Mouse (Mus musculus) MEL (cell line): ENCODE measurements at regions not wholly inside any gene's neighbourhood (a gene's known extent, or its start where the extent isn't known, plus 50 kb on each side); places are given as distances from the start of the nearest gene placed in this dataset.

Experiments used
- DNase-seq: peaks from one replicate; pipeline ENCODE4 v3.0.0; 2011; ENCODE audit warnings: low read depth, low spot score
- H3K27ac ChIP-seq: 2 replicates; pipeline ENCODE4 v1.5.1; 2012; ENCODE audit warnings: low read depth, mild to moderate bottlenecking, control low read depth, low read length, moderate library complexity; ENCODE audit not compliant: control insufficient read depth
- H3K27me3 ChIP-seq, 2 experiments: fragments of 150-350 bp in 1 of 2; sonication (generic) in 1 of 2; 2 replicates each; pipeline ENCODE4 v1.6.1; 2012; ENCODE audit warnings: low read length in 2 of 2, mild to moderate bottlenecking in 2 of 2, improper control_type of control experiment in 1 of 2, moderate library complexity in 1 of 2; ENCODE audit not compliant: insufficient read depth in 2 of 2, control insufficient read depth in 1 of 2
- H3K36me3 ChIP-seq, 2 experiments: 2 replicates each; pipeline ENCODE4 v1.6.1; 2012 to 2014; ENCODE audit warnings: low read length in 2 of 2, improper control_type of control experiment in 1 of 2, inconsistent platforms in 1 of 2, mild to moderate bottlenecking in 1 of 2; ENCODE audit not compliant: insufficient read depth in 2 of 2, control insufficient read depth in 1 of 2
- H3K4me1 ChIP-seq, 2 experiments: fragments of 150-350 bp in 1 of 2; sonication (generic) in 1 of 2; 2 replicates each; pipeline ENCODE4 v1.6.1; 2012; ENCODE audit warnings: low read length in 2 of 2, improper control_type of control experiment in 1 of 2, mild to moderate bottlenecking in 1 of 2; ENCODE audit not compliant: insufficient read depth in 2 of 2, control insufficient read depth in 1 of 2
- H3K4me3 ChIP-seq, 2 experiments: fragments of 150-350 bp in 1 of 2; sonication (generic) in 1 of 2; 2 replicates each; pipeline ENCODE4 v1.5.1; 2012; ENCODE audit warnings: low read depth in 2 of 2, low read length in 2 of 2, mild to moderate bottlenecking in 2 of 2, moderate library complexity in 2 of 2, control low read depth in 1 of 2, improper control_type of control experiment in 1 of 2; ENCODE audit not compliant: control insufficient read depth in 1 of 2, insufficient read depth in 1 of 2
- H3K79me2 ChIP-seq: 2 replicates; pipeline ENCODE4 v1.6.1; 2012; ENCODE audit warnings: mild to moderate bottlenecking, low read length, moderate library complexity; ENCODE audit not compliant: control insufficient read depth, poor library complexity, insufficient read depth
- H3K9ac ChIP-seq: 2 replicates; pipeline ENCODE4 v1.6.1; 2012; ENCODE audit warnings: low read depth, mild to moderate bottlenecking, control low read depth, low read length, moderate library complexity; ENCODE audit not compliant: control insufficient read depth, poor library complexity, severe bottlenecking
- H3K9me3 ChIP-seq: fragments of 150-350 bp; sonication (generic); replicated peaks from 2 replicates; pipeline ENCODE4 v1.6.1; 2012; ENCODE audit warnings: mild to moderate bottlenecking, low read length, improper control_type of control experiment, moderate library complexity; ENCODE audit not compliant: insufficient read depth
- E2F4 ChIP-seq: IDR thresholded peaks from 2 replicates; pipeline ENCODE4 v1.6.1; 2011; ENCODE audit warnings: low read depth, low read length, improper control_type of control experiment, borderline replicate concordance
- ETS1 ChIP-seq: IDR thresholded peaks from 2 replicates; pipeline ENCODE4 v1.6.1; 2012; ENCODE audit warnings: low read depth, mild to moderate bottlenecking, inconsistent platforms, low read length, improper control_type of control experiment, moderate library complexity
- GABPA ChIP-seq: IDR thresholded peaks from 2 replicates; pipeline ENCODE4 v1.6.1; 2012; ENCODE audit warnings: low read depth, mild to moderate bottlenecking, inconsistent platforms, low read length, improper control_type of control experiment, moderate library complexity
- GATA1 ChIP-seq: IDR thresholded peaks from 2 replicates; pipeline ENCODE4 v1.6.1; 2011; ENCODE audit warnings: low read depth, low read length, improper control_type of control experiment
- HCFC1 ChIP-seq: IDR thresholded peaks from 2 replicates; pipeline ENCODE4 v1.6.1; 2012; ENCODE audit warnings: low read depth, mild to moderate bottlenecking, inconsistent platforms, low read length, improper control_type of control experiment, moderate library complexity
- MAX ChIP-seq: IDR thresholded peaks from 2 replicates; pipeline ENCODE4 v1.6.1; 2011; ENCODE audit warnings: low read length, improper control_type of control experiment
- MAZ ChIP-seq: IDR thresholded peaks from 2 replicates; pipeline ENCODE4 v1.6.1; 2012; ENCODE audit warnings: low read depth, mild to moderate bottlenecking, inconsistent platforms, low read length, improper control_type of control experiment
- MEF2A ChIP-seq: IDR thresholded peaks from 2 replicates; pipeline ENCODE4 v1.6.1; 2014; ENCODE audit warnings: low read depth, mild to moderate bottlenecking, inconsistent platforms, low read length, improper control_type of control experiment; ENCODE audit not compliant: poor library complexity, insufficient replicate concordance, severe bottlenecking; ENCODE audit errors: extremely low read depth
- MXI1 ChIP-seq: IDR thresholded peaks from 2 replicates; pipeline ENCODE4 v1.6.1; 2011; ENCODE audit warnings: mild to moderate bottlenecking, low read depth, low read length, improper control_type of control experiment
- MYB ChIP-seq: IDR thresholded peaks from 2 replicates; pipeline ENCODE4 v1.6.1; 2011; ENCODE audit warnings: mild to moderate bottlenecking, low read depth, low read length, improper control_type of control experiment
- NELFE ChIP-seq: IDR thresholded peaks from 2 replicates; pipeline ENCODE4 v1.6.1; 2011; ENCODE audit warnings: low read depth, low read length, improper control_type of control experiment
- NRF1 ChIP-seq: IDR thresholded peaks from 2 replicates; pipeline ENCODE4 v1.6.1; 2014; ENCODE audit warnings: low read depth, mild to moderate bottlenecking, inconsistent platforms, low read length, improper control_type of control experiment, moderate library complexity; ENCODE audit not compliant: poor library complexity, insufficient read depth, severe bottlenecking
- POLR2A ChIP-seq, 2 experiments: IDR thresholded peaks; 2 replicates each; pipeline ENCODE4 v1.6.1; 2011 to 2012; ENCODE audit warnings: low read length in 2 of 2, mild to moderate bottlenecking in 2 of 2, control low read depth in 1 of 2, improper control_type of control experiment in 1 of 2, low read depth in 1 of 2, moderate library complexity in 1 of 2; ENCODE audit not compliant: control insufficient read depth in 1 of 2, insufficient read depth in 1 of 2, poor library complexity in 1 of 2
- POLR2AphosphoS2 ChIP-seq: IDR thresholded peaks from 2 replicates; pipeline ENCODE4 v1.6.1; 2011; ENCODE audit warnings: low read length, improper control_type of control experiment
- POLR2AphosphoS5 ChIP-seq: IDR thresholded peaks from 2 replicates; pipeline ENCODE4 v1.6.1; 2012; ENCODE audit warnings: low read depth, borderline replicate concordance, mild to moderate bottlenecking, inconsistent platforms, low read length, moderate library complexity, mixed read lengths
- RAD21 ChIP-seq: IDR thresholded peaks from 2 replicates; pipeline ENCODE4 v1.6.1; 2011; ENCODE audit warnings: mild to moderate bottlenecking, low read depth, low read length, improper control_type of control experiment
- TAL1 ChIP-seq: IDR thresholded peaks from 2 replicates; pipeline ENCODE4 v1.6.1; 2012; ENCODE audit warnings: mild to moderate bottlenecking, inconsistent platforms, low read length, moderate library complexity, mixed read lengths
- TBP ChIP-seq: IDR thresholded peaks from 2 replicates; pipeline ENCODE4 v1.8.0; 2011; ENCODE audit warnings: low read depth, low read length, improper control_type of control experiment
- USF2 ChIP-seq, 2 experiments: IDR thresholded peaks; 2 replicates each; pipeline ENCODE4 v1.6.1; 2011 to 2012; ENCODE audit warnings: improper control_type of control experiment in 2 of 2, low read length in 2 of 2, borderline replicate concordance in 1 of 2, inconsistent platforms in 1 of 2, low read depth in 1 of 2, mild to moderate bottlenecking in 1 of 2; ENCODE audit not compliant: insufficient read depth in 1 of 2

- H3K4me1 ChIP-seq, result no peaks in the 10 kb centered on the region
- H3K9me3 ChIP-seq, result no peaks in the 10 kb centered on the region
- no peak overlapping the region for H3K27ac ChIP-seq
- no peak for DNase-seq
- H3K27me3 ChIP-seq, result no peaks in the 10 kb centered on the region
- no peaks in the 10 kb centered on the region for H3K36me3 ChIP-seq
- H3K9ac ChIP-seq, result no peak overlapping the region
- TF ChIP-seq POLR2A (IDR thresholded peaks at IDR 0.05; ENCODE audit: control insufficient read depth in 1 of 2, insufficient read depth in 1 of 2, low read depth in 1 of 2, low read length in 2 of 2, poor library complexity in 1 of 2) (no peak), MEF2A (no peak), TAL1 (no peak), RAD21 (no peak), MXI1 (no peak), MYB (no peak), MAX (no peak), NRF1 (no peak), HCFC1 (no peak), POLR2AphosphoS2 (no peak), POLR2AphosphoS5 (no peak)
- TF ChIP-seq, all 39 proteins: peak for 0
- H3K4me3 ChIP-seq, result no peak overlapping the region
- no peaks in the 10 kb centered on the region for H3K79me2 ChIP-seq
These were observed 99.0 kb upstream of the Sdk2 start for GRCm38 (mm10) chr11:114165656-114166362.

DNA sequence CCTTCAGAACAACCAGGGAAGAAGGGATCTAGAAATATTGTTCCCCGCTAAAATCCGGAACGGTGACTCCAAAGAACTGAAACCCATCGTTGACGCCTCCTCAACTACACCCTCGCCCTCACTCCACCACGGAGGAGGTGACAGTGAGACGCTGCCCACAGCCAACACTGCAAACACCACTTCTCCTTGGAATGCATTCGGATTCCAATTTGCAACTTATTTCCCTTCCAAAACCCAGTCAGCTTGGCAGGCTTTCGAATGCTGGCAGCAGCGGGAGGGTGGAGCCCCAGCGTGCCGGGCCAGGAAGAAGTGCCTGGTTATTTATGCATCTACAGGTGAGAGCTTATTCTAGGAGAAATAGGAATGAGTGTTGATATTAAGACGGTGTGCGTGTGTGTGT is 85.9 kb upstream of the Sdk2 start:
- Histone ChIP-seq H3K9me3 (no peaks in the 10 kb centered on the region), H3K36me3 (no peaks in the 10 kb centered on the region), H3K9ac (no peak overlapping the region), H3K79me2 (no peaks in the 10 kb centered on the region), H3K27ac (no peak overlapping the region), H3K27me3 (no peaks in the 10 kb centered on the region), H3K4me3 (no peak overlapping the region), H3K4me1 (no peaks in the 10 kb centered on the region)
- TF ChIP-seq MAZ, result no peak
- no peak for TF ChIP-seq NELFE
- no peak for TF ChIP-seq USF2 (IDR thresholded peaks at IDR 0.05; ENCODE audit: borderline replicate concordance in 1 of 2, insufficient read depth in 1 of 2, low read depth in 1 of 2, low read length in 2 of 2)
- no peak for TF ChIP-seq GABPA
- no peak for TF ChIP-seq POLR2AphosphoS5
- TF ChIP-seq TBP, result no peak
- no peak for TF ChIP-seq NRF1
- TF ChIP-seq GATA1, result no peak
- TF ChIP-seq E2F4, result no peak
- no peak for TF ChIP-seq ETS1
- TF ChIP-seq MYB, result no peak
- no peak for TF ChIP-seq MAX
- no peak for DNase-seq
